Mouse (Mus musculus) CH12.LX (cell line): ENCODE measurements around the gene Flot1. TPM values are rescaled to one million over a fixed set of nuclear protein-coding genes. Genes with fewer than 3 reads are reported as not detected.

Experiments
- DNase-seq: peaks from one replicate; pipeline ENCODE4 v3.0.0-alpha.2; 2013; ENCODE audit errors: extremely low read depth
- H3K27ac ChIP-seq: 2 replicates; pipeline ENCODE4 v1.5.1; 2012; ENCODE audit warnings: low read depth, mild to moderate bottlenecking, control low read depth, moderate library complexity; ENCODE audit not compliant: insufficient read depth
- H3K27me3 ChIP-seq: replicated peaks from 2 replicates; pipeline ENCODE3; 2012; ENCODE audit warnings: inconsistent platforms
- H3K36me3 ChIP-seq, 2 experiments: replicated peaks in 1 of 2; 2 replicates each; pipeline versions ENCODE3 to v1.6.1; 2012; ENCODE audit warnings: inconsistent platforms in 1 of 2, low read length in 1 of 2, mild to moderate bottlenecking in 1 of 2, mixed read lengths in 1 of 2, moderate library complexity in 1 of 2; ENCODE audit not compliant: control insufficient read depth in 1 of 2, insufficient read depth in 1 of 2
- H3K4me1 ChIP-seq, 2 experiments: 2 replicates each; pipeline ENCODE4 v1.6.1; 2012; ENCODE audit warnings: inconsistent platforms in 1 of 2, moderate library complexity in 1 of 2; ENCODE audit not compliant: insufficient read depth in 2 of 2, control insufficient read depth in 1 of 2
- H3K4me2 ChIP-seq: 2 replicates; pipeline ENCODE4 v1.6.1; 2012; ENCODE audit warnings: low read depth, mild to moderate bottlenecking, control low read depth; ENCODE audit not compliant: poor library complexity, insufficient read depth, severe bottlenecking
- H3K4me3 ChIP-seq, 3 experiments: fragments of 150-350 bp in 1 of 3; sonication (generic) in 1 of 3; replicated peaks in 1 of 3; 2 replicates each; pipeline versions ENCODE3 to v1.5.1; 2011 to 2012; ENCODE audit warnings: low read depth in 2 of 3, low read length in 2 of 3, mild to moderate bottlenecking in 2 of 3, moderate library complexity in 2 of 3, control low read depth in 1 of 3, improper control_type of control experiment in 1 of 3, inconsistent platforms in 1 of 3, mixed read lengths in 1 of 3; ENCODE audit not compliant: poor library complexity in 1 of 3
- H3K79me2 ChIP-seq: replicated peaks from 2 replicates; pipeline ENCODE4 v1.6.1; 2012; ENCODE audit warnings: mild to moderate bottlenecking, moderate library complexity; ENCODE audit not compliant: control insufficient read depth, poor library complexity, insufficient read depth, severe bottlenecking; ENCODE audit errors: extremely low read depth
- H3K9ac ChIP-seq: 2 replicates; pipeline ENCODE4 v1.6.1; 2012; ENCODE audit warnings: low read depth, mild to moderate bottlenecking, control low read depth, moderate library complexity; ENCODE audit not compliant: insufficient read depth
- H3K9me3 ChIP-seq: replicated peaks from 2 replicates; pipeline ENCODE3; 2012; ENCODE audit warnings: low read length, inconsistent platforms, mixed read lengths
- CTCF ChIP-seq, 2 experiments: IDR thresholded peaks in 1 of 2; conservative IDR thresholded peaks in 1 of 2; 2 replicates each; pipeline ENCODE4 v1.5.1; 2011 to 2012; ENCODE audit warnings: low read depth in 2 of 2, low read length in 2 of 2, improper control_type of control experiment in 1 of 2, inconsistent platforms in 1 of 2, mild to moderate bottlenecking in 1 of 2, moderate library complexity in 1 of 2
- ELF1 ChIP-seq: IDR thresholded peaks from 2 replicates; pipeline ENCODE4 v1.6.1; 2014; ENCODE audit warnings: low read depth, mild to moderate bottlenecking, inconsistent platforms, low read length, improper control_type of control experiment
- MXI1 ChIP-seq: IDR thresholded peaks from 2 replicates; pipeline ENCODE4 v1.6.1; 2011; ENCODE audit warnings: mild to moderate bottlenecking, low read depth, low read length, improper control_type of control experiment
- NELFE ChIP-seq: IDR thresholded peaks from 2 replicates; pipeline ENCODE4 v1.6.1; 2011; ENCODE audit warnings: low read depth, low read length, improper control_type of control experiment
- NRF1 ChIP-seq: IDR thresholded peaks from 2 replicates; pipeline ENCODE4 v1.6.1; 2014; ENCODE audit warnings: low read depth, mild to moderate bottlenecking, inconsistent platforms, low read length, improper control_type of control experiment, moderate library complexity
- PAX5 ChIP-seq: IDR thresholded peaks from 2 replicates; pipeline ENCODE4 v1.6.1; 2012; ENCODE audit warnings: low read length, inconsistent platforms, mixed read lengths
- POLR2A ChIP-seq: IDR thresholded peaks from 2 replicates; pipeline ENCODE4 v1.6.1; 2011; ENCODE audit warnings: low read depth, mild to moderate bottlenecking, improper control_type of control experiment, low read length
- POLR2AphosphoS2 ChIP-seq: IDR thresholded peaks from 2 replicates; pipeline ENCODE4 v1.6.1; 2011; ENCODE audit warnings: low read depth, low read length, improper control_type of control experiment
- RAD21 ChIP-seq: IDR thresholded peaks from 2 replicates; pipeline ENCODE4 v1.6.1; 2011; ENCODE audit warnings: low read depth, mild to moderate bottlenecking, low read length, improper control_type of control experiment, moderate library complexity
- SIN3A ChIP-seq: IDR thresholded peaks from 2 replicates; pipeline ENCODE4 v1.6.1; 2012; ENCODE audit warnings: low read length, improper control_type of control experiment, inconsistent platforms
- SMC3 ChIP-seq: IDR thresholded peaks from 2 replicates; pipeline ENCODE4 v1.6.1; 2011; ENCODE audit warnings: low read depth, low read length, improper control_type of control experiment
- ZC3H11A ChIP-seq: IDR thresholded peaks from 2 replicates; pipeline ENCODE4 v1.6.1; 2012; ENCODE audit warnings: low read depth, mild to moderate bottlenecking, inconsistent platforms, low read length, improper control_type of control experiment
- dilution Hi-C: fragments of 300-500 bp; cut with MboI; formaldehyde crosslinking; loops from 2 replicates; pipeline ENCODE4 v1.14.3; 2020; ENCODE audit warnings: low sequenced_read_pairs; ENCODE audit not compliant: extremely low pct_unique_long_range_greater_than_20kb, extremely low pct_ligation_motif_present
- in situ Hi-C: fragments of 300-500 bp; cut with MboI; formaldehyde crosslinking; loops from 3 replicates; pipeline ENCODE4 v1.14.3; 2019; ENCODE audit warnings: low sequenced_read_pairs, low pct_ligation_motif_present, low pct_unique_long_range_greater_than_20kb, mixed read lengths
- polyA plus RNA-seq: library from polyadenylated mRNA; unstranded; fragments of >175 nt; gene quantifications from 2 replicates; pipeline ENCODE4 v1.2.1, GENCODE M21; 2012; ENCODE audit warnings: low read depth; ENCODE audit not compliant: insufficient read length
- total RNA-seq, 2 experiments: library from RNA; depleted of rRNA; stranded (reverse); fragments of 300-350 nt in 1 of 2; fragments of >200 nt in 1 of 2; gene quantifications; 2 replicates each; pipeline ENCODE4 v1.2.3; 2012 to 2014

The Flot1 gene
- total and polyA plus RNA-seq, 3 experiments, result 16.3 to 21.6 (median 17.6) TPM

DNA sequence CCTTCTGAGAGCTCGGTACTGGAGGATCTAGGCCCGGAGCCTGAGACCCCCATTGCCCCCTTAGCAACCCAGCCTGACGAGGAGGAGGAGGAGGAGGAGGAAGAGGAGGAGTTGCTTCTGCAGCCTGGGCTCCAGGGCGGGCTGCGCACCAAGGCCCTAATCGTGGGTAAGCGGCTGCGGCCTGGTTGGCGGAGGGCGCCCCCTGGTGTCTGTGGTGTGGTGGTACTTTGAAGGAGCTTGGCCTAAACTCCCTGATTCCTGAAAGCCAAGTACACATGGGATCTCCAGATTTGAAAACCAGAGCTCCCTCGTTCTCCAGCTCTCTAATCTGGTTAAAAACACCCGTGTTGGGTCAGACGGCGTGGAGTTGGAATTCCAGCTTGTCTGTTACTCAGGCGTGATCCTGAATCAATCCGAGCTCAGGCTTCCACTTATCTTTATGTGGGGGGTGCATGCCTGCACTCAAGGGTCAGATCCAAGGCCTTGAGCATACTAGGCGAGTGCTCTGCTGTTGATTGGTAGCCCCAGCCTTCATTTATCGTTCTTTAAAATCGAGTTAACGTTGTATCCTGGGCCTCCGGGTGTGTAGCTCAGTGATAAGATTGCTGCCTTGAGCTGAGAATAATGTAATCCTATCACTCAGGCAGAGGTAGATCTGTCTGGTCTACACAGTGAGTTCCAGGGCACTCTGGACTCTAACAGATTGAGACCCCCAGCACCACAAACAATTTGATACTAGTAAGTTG is 50.9 kb downstream of the Flot1 start:
- Histone ChIP-seq H3K79me2 (peaks cover 31% of the 10 kb centered on the region), H3K27ac (peak overlapping the region; percentile 6; the same call in 1 of the 2 replicates), H3K4me3 (no peak overlapping the region), H3K4me1 (peaks cover 0 to 27% of the 10 kb centered on the region in 2 experiments; a peak in 2 of 4 replicates), H3K4me2 (peak overlapping the region; percentile 25), H3K27me3 (no peaks in the 10 kb centered on the region), H3K36me3 (peaks cover 19 to 49% of the 10 kb centered on the region in 2 experiments), H3K9ac (peak overlapping the region; percentile 1; the same call in 1 of the 2 replicates), H3K9me3 (peaks cover 4% of the 10 kb centered on the region)
- TF ChIP-seq SIN3A (peak; percentile 35; the same call in 1 of the 2 replicates), ELF1 (0 out of 2 replicates have a peak, but pooled peaks have one; percentile 12), MXI1 (no peak), ZC3H11A (peak; percentile 18; the same call in 1 of the 2 replicates), RAD21 (peak; percentile 85), SMC3 (peak; percentile 96), POLR2AphosphoS2 (no peak), NELFE (no peak), CTCF (conservative IDR thresholded peaks at IDR 0.05 in 1 of 2, IDR thresholded peaks at IDR 0.05 in 1 of 2; ENCODE audit: low read depth in 2 of 2, low read length in 2 of 2) (peak; percentile 50 to 95), NRF1 (peak; percentile 54), POLR2A (peak; percentile 34; the same call in 1 of the 2 replicates)
- in situ Hi-C loops, result loop anchor here (5.0 kb wide), 1 partner anchor 37 kb away; the partner anchor contains the start of gene Tubb5
- dilution Hi-C loops, result no loop called here
- DNase-seq, result peak; percentile 81

DNA sequence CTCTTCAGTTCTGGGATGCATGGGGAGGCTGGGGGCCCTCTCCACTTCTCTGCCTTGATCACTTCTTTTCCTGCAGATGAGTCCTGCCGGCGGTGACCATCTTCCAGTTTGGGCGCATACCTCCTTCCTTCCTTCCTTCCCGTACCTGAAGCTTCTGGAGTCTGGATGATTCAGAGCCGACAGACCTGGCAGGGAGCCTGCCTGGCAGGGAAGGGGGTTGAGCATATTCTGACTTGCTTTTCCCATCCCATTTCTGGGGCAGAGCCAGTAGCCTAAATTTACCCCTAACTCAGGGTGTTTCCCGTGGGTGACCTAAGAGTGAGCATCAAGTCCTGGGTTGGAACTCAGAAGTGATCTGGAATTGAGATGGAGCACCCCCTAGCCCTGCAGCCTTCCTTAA is 51.7 kb downstream of the Flot1 start:
- H3K27ac ChIP-seq, result no peak overlapping the region
- dilution Hi-C loops (no loop called here), in situ Hi-C loops (loop anchor here (5.0 kb wide), 1 partner anchor 37 kb away; the partner anchor contains the start of gene Tubb5)
- H3K9me3 ChIP-seq, result peaks cover 4% of the 10 kb centered on the region
- no peak overlapping the region for H3K9ac ChIP-seq
- H3K36me3 ChIP-seq, result peaks cover 19 to 49% of the 10 kb centered on the region in 2 experiments
- TF ChIP-seq PAX5, result no peak
- H3K4me1 ChIP-seq, result peaks cover 0 to 27% of the 10 kb centered on the region in 2 experiments; a peak in 2 of 4 replicates
- no peak overlapping the region for H3K4me2 ChIP-seq
- DNase-seq, result no peak
- peaks cover 28% of the 10 kb centered on the region for H3K79me2 ChIP-seq
- H3K4me3 ChIP-seq, result no peak overlapping the region
- no peaks in the 10 kb centered on the region for H3K27me3 ChIP-seq
